Mouse (Mus musculus) embryo, embryonic 9.5 days (tissue): ENCODE results near the gene Mta1.

Experiments used
- DNase-seq: peaks from one replicate; pipeline ENCODE4 v3.0.0-alpha.2; 2017; ENCODE audit errors: extremely low spot score

Mta1 gene

GRCm38 (mm10) chr12:113134502-113134901 lies 36.4 kb downstream of the Mta1 start:
- DNase-seq: no peak

- DNase-seq: no peak
These were observed 37.3 kb downstream of the Mta1 start for GRCm38 (mm10) chr12:113135401-113135800.

- no peak for DNase-seq
These were observed 38.5 kb downstream of the Mta1 start for GRCm38 (mm10) chr12:113136492-113137020.

- DNase-seq: no peak
These were observed 39.5 kb downstream of the Mta1 start for GRCm38 (mm10) chr12:113137260-113138213.

GRCm38 (mm10) chr12:113138291-113138690 lies 40.2 kb downstream of the Mta1 start:
- DNase-seq: no peak

GRCm38 (mm10) chr12:113138901-113139864 lies 41.1 kb downstream of the Mta1 start:
- DNase-seq: peak; percentile 43

- DNase-seq: peak; percentile 94
These were observed 42.0 kb downstream of the Mta1 start, which contains the start of gene Crip2 for GRCm38 (mm10) chr12:113139908-113140615. Gene Crip2, plus strand, starts transcription at chr12:113140236.

- DNase-seq: no peak
These were observed 42.7 kb downstream of the Mta1 start for GRCm38 (mm10) chr12:113140616-113141411.

GRCm38 (mm10) chr12:113141531-113141973 lies 43.5 kb downstream of the Mta1 start:
- no peak for DNase-seq

- DNase-seq: peak; percentile 59
These were observed 44.2 kb downstream of the Mta1 start for GRCm38 (mm10) chr12:113142021-113142975.

- no peak for DNase-seq
These were observed 45.1 kb downstream of the Mta1 start for GRCm38 (mm10) chr12:113143164-113143563.

GRCm38 (mm10) chr12:113144001-113144756 lies 46.1 kb downstream of the Mta1 start:
- peak; percentile 39 for DNase-seq

- DNase-seq: no peak
These were observed 46.8 kb downstream of the Mta1 start for GRCm38 (mm10) chr12:113144886-113145285.

GRCm38 (mm10) chr12:113145591-113145990 lies 47.5 kb downstream of the Mta1 start:
- no peak for DNase-seq

- peak; percentile 84 for DNase-seq
These were observed 48.3 kb downstream of the Mta1 start, which contains the start of gene Crip1 for GRCm38 (mm10) chr12:113146112-113147057. Gene Crip1, plus strand, starts transcription at chr12:113146316.

- no peak for DNase-seq
These were observed 49.4 kb downstream of the Mta1 start for GRCm38 (mm10) chr12:113147481-113147880.

GRCm38 (mm10) chr12:113148381-113149035 lies 50.4 kb downstream of the Mta1 start:
- DNase-seq: no peak
